Mouse (Mus musculus) gastrocnemius, adult 2 months (tissue): ENCODE measurements around the gene Rps26. TPM values are rescaled to one million over a fixed set of nuclear protein-coding genes. Genes with fewer than 3 reads are reported as not detected.
"Not testable (repeated sequence)": the region's sequence is repeated elsewhere in the genome, so short reads cannot be mapped to it uniquely, and the experiment has no call there.

ENCODE experiments used
- DNase-seq: peaks from one replicate; pipeline ENCODE4 v3.0.0; 2022
- H3K27ac ChIP-seq: fragments of 200-600 bp; 2 replicates; pipeline ENCODE4 v1.8.1; 2022; ENCODE audit warnings: mild to moderate bottlenecking
- H3K4me3 ChIP-seq: fragments of 200-600 bp; 2 replicates; pipeline ENCODE4 v1.8.1; 2022; ENCODE audit warnings: mild to moderate bottlenecking, moderate library complexity
- CTCF ChIP-seq: fragments of 200-600 bp; IDR thresholded peaks from 2 replicates; pipeline ENCODE4 v1.8.1; 2022; ENCODE audit warnings: antibody characterized with exemption, mild to moderate bottlenecking, moderate library complexity
- intact Hi-C: fragments of 180-260 bp; cut with DNase I; formaldehyde crosslinking; loops from one replicate; pipeline ENCODE4 v1.15.1; 2025
- total RNA-seq, 2 experiments: library from RNA; stranded (reverse); gene quantifications; 2 replicates each; pipeline ENCODE4 v1.2.3; 2021

The Rps26 gene
- total RNA-seq, 2 experiments from 2014 or later, result 299 to 383 TPM

DNA sequence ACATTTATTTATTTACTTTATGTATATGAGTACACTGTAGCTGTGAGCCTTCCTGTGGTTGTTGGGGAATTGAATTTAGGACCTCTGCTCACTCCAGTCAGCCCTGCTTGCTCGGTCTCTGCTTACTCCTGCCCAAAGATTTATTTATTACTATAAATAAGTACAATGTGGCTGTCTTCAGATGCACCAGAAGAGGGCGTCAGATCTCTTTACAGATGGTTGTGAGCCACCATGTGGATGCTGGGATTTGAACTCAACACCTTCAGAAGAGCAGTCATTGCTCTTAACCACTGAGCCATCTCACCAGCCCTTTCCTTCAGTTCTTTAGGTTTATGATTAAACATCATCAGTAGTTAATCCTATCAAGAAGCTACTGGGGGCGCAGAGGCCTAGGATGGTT is 11.6 kb downstream of the Rps26 start:
- Histone ChIP-seq H3K4me3 (no peak overlapping the region), H3K27ac (no peak overlapping the region)
- peak; percentile 31 for TF ChIP-seq CTCF
- intact Hi-C loops, result loop anchor here (5.0 kb wide), 2 partner anchors 48 to 57 kb away; partner anchors contain the start of genes Pa2g4 and Suox
- DNase-seq, result no peak

- DNase-seq, H3K27ac ChIP-seq, H3K4me3 ChIP-seq: not testable (repeated sequence)
- intact Hi-C loops, result loop anchor here (5.0 kb wide), 2 partner anchors 47 to 58 kb away; partner anchors contain the start of genes Pa2g4 and Suox
Observed at GRCm38 (mm10) chr10:128613820-128614219, 12.7 kb downstream of the Rps26 start.

- no peak overlapping the region for H3K27ac ChIP-seq
- H3K4me3 ChIP-seq, result no peak overlapping the region
- no peak for DNase-seq
- intact Hi-C loops, result loop anchor here (5.0 kb wide), 2 partner anchors 46 to 59 kb away; partner anchors contain the start of genes Pa2g4 and Suox
- TF ChIP-seq CTCF, result no peak
Observed at GRCm38 (mm10) chr10:128613154-128613440, 13.4 kb downstream of the Rps26 start.

GRCm38 (mm10) chr10:128612433-128613153 is 14.0 kb downstream of the Rps26 start:
- Histone ChIP-seq H3K27ac (no peak overlapping the region), H3K4me3 (no peak overlapping the region)
- TF ChIP-seq CTCF, result no peak; the same call in 1 of the 2 replicates
- DNase-seq, result peak; percentile 74
- intact Hi-C loops, result loop anchor here (5.0 kb wide), 2 partner anchors 45 to 60 kb away; partner anchors contain the start of genes Pa2g4 and Suox

DNA sequence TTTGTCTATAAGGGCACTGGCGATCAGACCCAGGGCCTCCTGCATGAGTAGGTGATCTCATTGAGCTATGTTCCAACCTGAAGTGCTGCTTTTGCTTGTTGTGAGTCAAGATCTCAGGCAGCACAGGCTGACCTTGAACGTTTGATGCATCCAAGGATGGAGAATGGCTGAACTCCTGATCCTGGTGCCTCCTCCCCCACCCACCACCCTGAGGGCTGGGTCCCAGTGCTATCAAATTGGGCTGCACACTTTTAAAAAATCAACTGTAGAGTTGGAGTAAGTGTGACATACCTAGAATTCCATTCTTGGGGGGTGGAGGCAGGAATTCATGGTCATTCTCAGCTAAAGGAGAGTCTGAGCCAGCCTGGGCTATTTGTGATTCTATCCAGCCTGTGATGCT is 20.1 kb downstream of the Rps26 start:
- TF ChIP-seq CTCF, result no peak
- DNase-seq, result no peak
- Histone ChIP-seq H3K27ac (no peak overlapping the region), H3K4me3 (no peak overlapping the region)
- intact Hi-C loops, result no loop called here

GRCm38 (mm10) chr10:128602470-128603128 is 23.9 kb downstream of the Rps26 start:
- intact Hi-C loops, result no loop called here
- TF ChIP-seq CTCF, result no peak
- Histone ChIP-seq H3K27ac (no peak overlapping the region), H3K4me3 (no peak overlapping the region)
- DNase-seq, result no peak

DNA sequence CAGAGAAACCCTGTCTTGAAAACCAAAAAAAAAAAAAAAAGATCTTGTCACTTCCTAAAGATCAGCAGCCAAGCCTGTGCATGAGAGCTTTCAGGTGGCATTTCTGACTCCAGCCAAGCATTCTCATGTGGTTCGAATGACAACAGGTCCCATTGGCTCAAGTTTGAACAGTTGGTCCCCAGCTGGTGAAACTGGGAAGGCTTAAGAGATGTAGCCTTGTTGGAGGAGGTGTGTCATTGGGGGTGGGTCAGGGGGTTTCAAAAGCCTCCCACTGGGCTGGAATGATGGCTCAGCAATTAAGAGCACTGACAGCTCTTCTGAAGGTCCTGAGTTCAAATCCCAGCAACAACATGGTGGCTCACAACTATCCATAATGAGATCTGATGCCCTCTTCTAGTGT is 25.0 kb downstream of the Rps26 start:
- no peak for TF ChIP-seq CTCF
- no peak for DNase-seq
- H3K27ac ChIP-seq, result no peak overlapping the region
- H3K4me3 ChIP-seq, result no peak overlapping the region
- intact Hi-C loops, result no loop called here

- no peak for TF ChIP-seq CTCF
- DNase-seq, result no peak
- intact Hi-C loops, result no loop called here
- Histone ChIP-seq H3K4me3 (no peak overlapping the region), H3K27ac (no peak overlapping the region)
Observed at GRCm38 (mm10) chr10:128598476-128598875, 28.1 kb downstream of the Rps26 start.

DNA sequence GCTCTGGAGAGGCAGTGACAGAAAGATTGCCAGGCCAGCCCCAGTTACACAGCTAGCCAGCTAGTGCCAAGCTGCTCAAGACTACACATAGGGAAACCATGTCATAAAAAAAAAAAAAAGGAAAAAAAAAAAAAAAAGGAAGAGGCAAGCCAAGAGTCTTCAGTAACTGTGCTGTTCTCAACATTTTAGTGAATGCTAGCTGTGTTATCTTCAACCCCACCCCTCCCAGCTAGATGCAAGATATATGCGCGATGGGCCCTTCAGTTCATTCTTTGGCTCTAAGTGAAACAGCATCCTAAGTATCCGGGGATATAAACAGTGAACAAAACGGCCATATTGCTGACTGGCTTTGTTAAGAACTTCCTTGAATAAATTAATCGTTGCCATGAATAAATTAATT is 33.8 kb downstream of the Rps26 start:
- no peak for TF ChIP-seq CTCF
- no peak overlapping the region for H3K4me3 ChIP-seq
- no peak overlapping the region for H3K27ac ChIP-seq
- DNase-seq, result no peak
- intact Hi-C loops, result no loop called here

DNA sequence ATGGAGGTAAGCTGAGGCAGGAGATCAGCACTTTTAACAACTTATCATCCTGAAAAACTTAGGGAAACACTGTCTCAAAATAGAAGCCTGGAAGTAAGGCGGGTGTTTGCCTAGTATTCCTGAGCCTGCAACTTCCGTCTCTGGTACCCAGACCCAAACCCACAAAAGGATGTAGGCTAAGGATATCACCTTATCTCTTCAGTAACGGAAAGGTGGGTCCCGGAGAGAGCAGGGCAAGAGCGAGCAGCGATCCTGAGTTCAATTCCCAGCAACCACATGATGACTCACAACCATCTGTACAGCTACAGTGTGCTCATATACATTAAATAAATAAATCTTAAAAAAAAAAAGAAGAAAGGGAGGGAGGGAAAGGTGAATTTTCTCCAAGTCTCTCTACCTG is 35.1 kb downstream of the Rps26 start:
- no peak overlapping the region for H3K27ac ChIP-seq
- no peak overlapping the region for H3K4me3 ChIP-seq
- no peak for DNase-seq
- intact Hi-C loops, result no loop called here
- no peak for TF ChIP-seq CTCF

GRCm38 (mm10) chr10:128590193-128590690 is 36.3 kb downstream of the Rps26 start:
- intact Hi-C loops, result no loop called here
- Histone ChIP-seq H3K27ac (peak overlapping the region; percentile 67), H3K4me3 (peak overlapping the region; percentile 83)
- peak; percentile 77 for TF ChIP-seq CTCF
- DNase-seq, result peak; percentile 65

DNA sequence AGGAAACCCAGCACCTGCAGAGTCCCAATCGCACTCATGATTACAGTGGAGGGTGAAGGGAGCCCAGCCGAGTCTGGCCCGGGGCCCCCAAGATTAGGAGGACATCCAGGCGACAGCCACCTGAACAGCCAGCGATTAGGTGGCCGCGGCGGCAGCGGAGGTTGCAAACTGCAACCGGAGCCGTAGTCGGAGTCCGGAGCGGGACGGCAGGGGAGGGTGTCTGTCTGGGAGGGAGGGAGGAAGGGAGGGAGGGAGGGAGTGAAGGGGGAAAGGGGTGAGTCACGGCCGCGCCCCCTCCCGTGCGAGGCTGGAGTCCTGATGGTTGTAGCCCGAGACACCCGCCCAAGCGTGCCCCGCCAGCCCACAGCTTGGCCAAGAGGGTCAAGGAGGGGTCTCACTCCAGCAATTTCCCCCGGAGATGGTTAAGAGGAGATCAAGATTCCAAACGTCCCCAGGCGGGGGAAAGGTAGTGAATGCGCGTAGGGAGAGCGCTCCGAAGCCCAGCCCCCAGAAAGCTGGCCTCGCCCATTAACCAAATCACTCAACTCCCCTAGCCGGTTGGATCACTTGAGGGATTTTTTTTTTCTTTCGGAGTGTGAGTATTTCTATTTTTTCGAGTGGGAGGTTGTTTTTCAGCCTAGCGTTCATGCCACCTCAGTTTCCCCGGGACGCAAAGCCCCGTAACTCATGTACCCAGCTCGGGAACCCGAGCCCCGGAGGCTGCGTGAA is 36.9 kb downstream of the Rps26 start, which contains the start of gene Erbb3:
TSS of gene Erbb3 (minus strand) at position 189 of the 729 bp plus-strand sequence.
- H3K4me3 ChIP-seq, result peak within 1 kb of the TSS; percentile 83
- intact Hi-C loops, result no loop called here
- H3K27ac ChIP-seq, result peak within 1 kb of the TSS; percentile 67
- TF ChIP-seq CTCF, result no peak
- peak; percentile 69 for DNase-seq
